Mouse (Mus musculus) neural tube, embryonic 13.5 days (tissue): Measurements from ENCODE around the gene Epha3. TPM values are rescaled to one million over a fixed set of nuclear protein-coding genes. Genes with fewer than 3 reads are reported as not detected.

Experiments
- ATAC-seq: fragments of 200-750 bp; cut with Nextera tagmentation; 2 replicates; pipeline ENCODE4 v1.8.0; 2017; ENCODE audit warnings: low read depth, mild to moderate bottlenecking, moderate TSS enrichment, moderate library complexity
- H3K27ac ChIP-seq: fragments of 300-500 bp; sonication (generic); replicated peaks from 2 replicates; pipeline ENCODE4 v1.5.1; 2015; ENCODE audit warnings: moderate library complexity, mild to moderate bottlenecking, inconsistent platforms
- H3K27me3 ChIP-seq: fragments of 300-500 bp; sonication (generic); 2 replicates; pipeline ENCODE4 v1.6.1; 2015; ENCODE audit warnings: mild to moderate bottlenecking, inconsistent platforms
- H3K36me3 ChIP-seq: fragments of 300-500 bp; sonication (generic); 2 replicates; pipeline ENCODE4 v1.6.1; 2015; ENCODE audit warnings: mild to moderate bottlenecking, inconsistent platforms
- H3K4me1 ChIP-seq: fragments of 300-500 bp; sonication (generic); replicated peaks from 2 replicates; pipeline ENCODE4 v1.6.1; 2015; ENCODE audit warnings: inconsistent platforms
- H3K4me2 ChIP-seq: fragments of 300-500 bp; sonication (generic); 2 replicates; pipeline ENCODE4 v1.6.1; 2015; ENCODE audit warnings: inconsistent platforms, mild to moderate bottlenecking, moderate library complexity
- H3K4me3 ChIP-seq: fragments of 300-500 bp; sonication (generic); 2 replicates; pipeline ENCODE4 v1.5.1; 2015; ENCODE audit warnings: mild to moderate bottlenecking, inconsistent platforms
- H3K9ac ChIP-seq: fragments of 300-500 bp; sonication (generic); 2 replicates; pipeline ENCODE4 v1.6.1; 2015; ENCODE audit warnings: moderate library complexity, mild to moderate bottlenecking, inconsistent platforms
- H3K9me3 ChIP-seq: fragments of 300-500 bp; sonication (generic); 2 replicates; pipeline ENCODE4 v1.6.1; 2016; ENCODE audit warnings: inconsistent platforms
- WGBS: fragments of 180-500 bp; shearing (Covaris S2); methylation state at CpG from one replicate; pipeline ENCODE4 v1.1.7; 2015; 5-methylcytosine and 5-hydroxymethylcytosine counted together
- polyA plus RNA-seq: library from polyadenylated mRNA; unstranded; fragments of >200 nt; fragmentation: Nextera tagmentation; extraction: Ambion mirVana; gene quantifications from 2 replicates; pipeline ENCODE4 v1.2.1, GENCODE M21; 2015

Epha3 gene
- polyA plus RNA-seq, 1 experiment from 2014 or later, result 17.5 TPM

DNA sequence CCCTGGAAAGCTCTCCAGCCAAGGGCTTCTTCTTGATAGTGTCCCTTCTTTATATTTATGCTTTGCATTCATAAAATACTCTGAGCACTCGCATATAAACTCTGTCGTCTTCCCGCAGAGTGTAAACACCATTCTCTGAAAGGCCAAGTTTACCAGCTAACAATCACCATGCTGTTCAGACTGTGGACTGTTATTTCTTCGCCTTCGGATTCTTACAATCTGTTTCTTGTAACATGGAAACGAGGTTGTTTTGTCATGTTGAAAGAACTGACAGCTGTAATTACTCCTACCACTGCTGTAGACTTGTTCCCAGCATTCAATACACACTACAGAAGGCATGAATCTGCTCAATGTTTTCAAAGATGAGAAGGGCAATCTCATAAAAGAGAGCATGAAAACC lies 46.4 kb downstream of the Epha3 start:
- no peak overlapping the region for H3K4me3 ChIP-seq
- peak; percentile 61; the same call in 1 of the 2 replicates for ATAC-seq
- peak overlapping the region; percentile 19; the same call in 1 of the 2 replicates for H3K4me2 ChIP-seq
- H3K4me1 ChIP-seq, result peaks cover 21% of the 10 kb centered on the region
- 17% methylated on average over 6 of the region's 6 CpGs for WGBS
- peak overlapping the region; percentile 57; the same call in 1 of the 2 replicates for H3K27ac ChIP-seq
- no peaks in the 10 kb centered on the region for H3K27me3 ChIP-seq
- no peak overlapping the region for H3K9ac ChIP-seq
- no peaks in the 10 kb centered on the region for H3K36me3 ChIP-seq
- H3K9me3 ChIP-seq, result no peaks in the 10 kb centered on the region

DNA sequence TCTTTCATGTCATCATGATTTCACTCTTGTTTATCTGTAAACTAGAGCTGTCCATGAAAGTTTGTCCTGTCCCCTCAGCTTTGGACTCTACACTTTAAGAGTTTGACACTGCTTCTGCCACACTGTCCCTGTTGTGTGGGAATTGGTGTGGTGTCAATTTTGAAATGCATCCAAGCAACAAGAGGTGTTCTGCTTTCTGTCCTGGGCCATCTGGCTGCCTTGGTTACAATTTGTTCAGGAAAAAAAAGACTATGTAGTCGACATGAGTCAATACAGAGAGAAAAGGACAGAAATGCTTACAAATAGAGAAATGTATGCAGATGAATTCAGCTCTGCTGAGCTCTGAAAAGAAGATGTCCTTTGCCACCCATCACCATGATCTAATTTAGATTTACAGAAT lies 47.3 kb downstream of the Epha3 start:
- ATAC-seq, result no peak
- H3K36me3 ChIP-seq, result no peaks in the 10 kb centered on the region
- WGBS, result 9% methylated on average over 1 of the region's 1 CpGs

DNA sequence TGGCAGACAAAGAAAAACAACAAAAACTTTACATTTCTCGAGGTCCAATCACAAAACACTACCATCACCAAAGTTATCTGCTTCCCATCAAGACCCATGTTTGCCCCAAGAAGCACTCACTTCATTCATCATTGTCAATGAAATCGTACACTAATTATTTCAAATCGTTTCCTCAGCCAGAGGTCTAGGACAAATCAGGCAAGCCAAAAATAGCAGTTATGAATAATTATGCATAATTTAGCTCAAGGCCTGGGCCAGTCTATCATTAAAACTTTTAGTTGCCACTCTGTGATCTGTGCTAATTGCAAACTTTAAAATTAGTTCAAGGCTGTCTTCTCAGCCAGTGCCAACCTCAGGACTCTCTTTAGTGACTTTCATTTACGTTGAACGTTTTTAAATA lies 54.1 kb downstream of the Epha3 start:
- H3K9ac ChIP-seq, result no peak overlapping the region
- no peaks in the 10 kb centered on the region for H3K27me3 ChIP-seq
- no peaks in the 10 kb centered on the region for H3K9me3 ChIP-seq
- no peak overlapping the region for H3K4me3 ChIP-seq
- no peak overlapping the region for H3K27ac ChIP-seq
- no peak for ATAC-seq
- no peak overlapping the region for H3K4me2 ChIP-seq
- no peaks in the 10 kb centered on the region for H3K36me3 ChIP-seq
- WGBS, result 66% methylated on average over 5 of the region's 5 CpGs
- H3K4me1 ChIP-seq, result peaks cover 12% of the 10 kb centered on the region; the same call in 1 of the 2 replicates

More for the DNA sequence above, 47.3 kb downstream of the Epha3 start:
- Histone ChIP-seq H3K9me3 (no peaks in the 10 kb centered on the region), H3K4me1 (peaks cover 21% of the 10 kb centered on the region), H3K4me3 (no peak overlapping the region), H3K27me3 (no peaks in the 10 kb centered on the region), H3K27ac (no peak overlapping the region; the same call in 1 of the 2 replicates), H3K4me2 (no peak overlapping the region), H3K9ac (no peak overlapping the region)

DNA sequence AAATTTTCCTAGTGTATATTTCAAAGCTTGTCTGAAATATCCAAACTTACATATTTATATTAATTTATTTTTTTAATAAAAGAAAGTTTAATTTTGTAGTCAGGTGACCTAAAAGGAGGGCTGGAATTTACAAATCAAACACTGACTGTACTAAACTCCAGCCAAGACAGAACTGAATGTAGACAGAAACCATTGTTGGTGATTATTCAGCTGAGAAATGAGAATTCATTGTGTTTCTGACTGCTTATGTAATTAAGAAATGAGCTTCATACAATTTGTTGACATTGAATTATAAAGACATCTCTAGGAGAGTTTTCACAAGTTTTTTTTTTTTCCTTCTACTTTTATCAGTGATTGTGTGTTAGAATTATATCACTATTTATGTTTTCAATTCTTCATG lies 55.0 kb downstream of the Epha3 start:
- ATAC-seq, result no peak
- H3K4me2 ChIP-seq, result no peak overlapping the region

DNA sequence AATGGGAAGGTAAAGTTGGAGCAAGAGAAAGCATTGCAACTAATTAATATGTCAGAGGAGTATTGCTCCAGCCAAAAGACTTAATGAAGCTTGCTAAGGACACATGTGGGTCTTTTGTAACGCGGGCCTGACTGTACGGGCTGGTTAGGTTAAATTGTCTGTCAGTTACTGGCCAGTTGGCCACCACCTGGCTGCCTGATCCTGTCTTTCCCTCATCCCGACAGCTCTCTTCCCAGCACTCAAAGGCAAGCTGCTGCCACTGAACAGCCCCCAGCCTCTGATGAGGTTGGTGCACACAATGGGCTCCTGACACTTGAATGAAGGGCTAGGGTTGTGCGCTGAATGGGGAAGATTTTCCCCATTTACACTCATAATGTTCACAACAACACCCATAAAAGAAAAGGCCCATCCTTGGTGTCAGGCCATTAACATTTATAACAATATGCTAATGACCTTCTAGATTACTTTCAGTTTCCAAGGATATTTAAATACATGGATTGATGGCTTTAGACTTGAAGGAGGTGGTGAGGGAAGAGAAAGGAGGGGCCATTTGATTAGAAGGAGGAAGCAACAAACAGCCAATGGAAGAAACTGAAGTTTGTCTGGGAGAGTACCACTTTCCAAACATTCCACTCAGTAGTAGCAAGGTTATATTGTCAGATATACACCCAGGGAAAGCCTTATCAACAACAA lies 57.4 kb downstream of the Epha3 start:
- Histone ChIP-seq H3K4me1 (peaks cover 12% of the 10 kb centered on the region; the same call in 1 of the 2 replicates), H3K4me3 (no peak overlapping the region), H3K36me3 (no peaks in the 10 kb centered on the region), H3K4me2 (peak overlapping the region; percentile 22), H3K27ac (peak overlapping the region; percentile 59), H3K9me3 (no peaks in the 10 kb centered on the region), H3K9ac (no peak overlapping the region), H3K27me3 (no peaks in the 10 kb centered on the region)
- 6% methylated on average over 5 of the region's 5 CpGs for WGBS
- ATAC-seq, result peak; percentile 95

More for the DNA sequence above, 55.0 kb downstream of the Epha3 start:
- Histone ChIP-seq H3K9me3 (no peaks in the 10 kb centered on the region), H3K9ac (no peak overlapping the region), H3K4me3 (no peak overlapping the region), H3K36me3 (no peaks in the 10 kb centered on the region), H3K4me1 (peaks cover 12% of the 10 kb centered on the region; the same call in 1 of the 2 replicates), H3K27me3 (no peaks in the 10 kb centered on the region), H3K27ac (no peak overlapping the region)

DNA sequence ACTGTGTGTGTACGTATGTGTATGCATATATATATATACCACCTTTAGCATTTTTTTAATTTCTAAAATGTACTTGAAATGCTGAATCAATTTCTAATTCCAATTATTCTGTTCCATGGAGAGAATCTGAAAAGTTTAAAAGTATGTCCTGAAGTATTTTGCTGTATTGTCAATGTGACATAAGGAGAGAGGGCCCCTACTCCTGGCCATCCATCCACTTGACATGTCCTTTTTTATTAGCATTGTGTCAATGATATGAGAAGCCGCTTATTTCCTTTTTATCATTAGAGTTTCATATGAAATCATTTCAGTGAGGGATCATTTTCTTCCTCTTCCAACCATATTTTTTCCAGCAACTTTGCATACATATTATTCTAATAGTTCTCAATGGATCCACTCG lies 58.0 kb downstream of the Epha3 start:
- Histone ChIP-seq H3K4me3 (no peak overlapping the region), H3K9ac (no peak overlapping the region), H3K9me3 (no peaks in the 10 kb centered on the region), H3K27me3 (no peaks in the 10 kb centered on the region), H3K4me2 (peak overlapping the region; percentile 22; the same call in 1 of the 2 replicates), H3K27ac (no peak overlapping the region), H3K36me3 (no peaks in the 10 kb centered on the region), H3K4me1 (peaks cover 12% of the 10 kb centered on the region; the same call in 1 of the 2 replicates)
- no peak for ATAC-seq
- WGBS, result 40% methylated on average over 3 of the region's 3 CpGs

DNA sequence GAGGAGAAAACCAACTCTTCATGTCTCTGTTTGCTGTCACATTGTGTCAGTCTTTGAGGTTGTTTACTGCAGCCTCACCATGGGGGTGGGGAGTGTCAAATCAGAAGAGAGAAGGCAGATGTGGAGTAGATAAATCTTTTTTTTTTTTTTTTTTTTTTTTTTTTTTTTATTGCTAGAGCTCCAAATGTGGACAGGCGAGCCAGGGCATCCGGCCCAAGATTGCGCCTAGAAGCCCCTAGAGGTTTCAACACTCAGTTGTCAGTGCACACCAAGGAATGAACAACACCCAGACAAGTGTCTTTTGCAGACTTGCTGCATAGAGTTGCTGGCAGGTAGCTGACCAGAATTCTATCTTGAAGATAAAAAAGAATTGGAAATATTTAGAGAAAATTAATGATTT lies 62.5 kb downstream of the Epha3 start:
- no peak for ATAC-seq
- no peaks in the 10 kb centered on the region for H3K36me3 ChIP-seq
- H3K4me1 ChIP-seq, result peaks cover 11% of the 10 kb centered on the region
- H3K9me3 ChIP-seq, result no peaks in the 10 kb centered on the region
- no peak overlapping the region for H3K27ac ChIP-seq
- 32% methylated on average over 3 of the region's 3 CpGs for WGBS
- no peak overlapping the region for H3K4me3 ChIP-seq
- H3K9ac ChIP-seq, result no peak overlapping the region
- H3K27me3 ChIP-seq, result no peaks in the 10 kb centered on the region
- H3K4me2 ChIP-seq, result no peak overlapping the region

DNA sequence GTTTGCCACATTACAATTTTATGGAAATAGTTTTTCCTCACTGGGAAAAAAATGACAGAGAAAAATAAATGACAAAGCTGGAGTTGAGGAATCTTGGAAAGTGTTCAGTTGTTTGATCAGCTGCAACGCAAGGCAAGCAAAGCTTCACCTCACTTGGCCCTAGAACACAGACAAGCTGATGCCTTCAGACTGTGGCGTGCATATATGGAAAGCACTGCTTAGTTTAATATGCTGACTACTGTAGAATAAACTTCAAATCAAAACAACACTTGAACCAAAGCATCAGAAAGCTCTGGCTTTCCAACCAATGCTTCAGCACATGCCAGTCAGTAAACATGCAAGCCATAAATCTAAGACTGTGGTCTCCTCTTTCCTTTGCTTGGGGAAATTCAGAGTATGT lies 65.6 kb downstream of the Epha3 start:
- Histone ChIP-seq H3K4me3 (no peak overlapping the region), H3K4me2 (no peak overlapping the region), H3K9me3 (no peaks in the 10 kb centered on the region), H3K27ac (no peak overlapping the region), H3K4me1 (peaks cover 12% of the 10 kb centered on the region), H3K9ac (no peak overlapping the region), H3K27me3 (no peaks in the 10 kb centered on the region), H3K36me3 (no peaks in the 10 kb centered on the region)
- ATAC-seq, result no peak
- WGBS, result 80% methylated on average over 2 of the region's 2 CpGs

DNA sequence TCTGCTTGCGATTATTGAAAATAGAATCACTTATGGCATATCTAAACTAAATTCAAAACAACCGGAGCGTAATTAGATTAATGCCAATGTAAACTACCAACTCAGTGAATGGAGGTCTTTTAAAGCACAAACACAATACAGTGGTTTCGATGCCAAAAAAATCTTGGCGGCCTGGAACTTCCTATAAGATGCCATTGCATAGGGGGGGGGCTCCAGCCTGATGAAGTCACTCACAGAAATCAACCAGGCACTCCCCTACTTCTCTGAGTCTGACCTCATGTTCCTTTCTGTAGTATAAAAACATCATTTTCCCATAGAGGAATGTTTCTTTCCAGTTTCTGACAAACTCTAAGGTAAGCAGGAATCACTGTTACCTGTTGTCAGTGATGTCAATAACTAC lies 69.7 kb downstream of the Epha3 start:
- H3K4me3 ChIP-seq, result no peak overlapping the region
- H3K9ac ChIP-seq, result no peak overlapping the region
- 81% methylated on average over 5 of the region's 5 CpGs for WGBS
- ATAC-seq, result no peak
- peaks cover 13% of the 10 kb centered on the region for H3K4me1 ChIP-seq
- no peak overlapping the region for H3K4me2 ChIP-seq
- 0 out of 2 replicates have a peak overlapping the region, but pooled peaks have one; percentile 5 for H3K27ac ChIP-seq
- H3K27me3 ChIP-seq, result no peaks in the 10 kb centered on the region
- no peaks in the 10 kb centered on the region for H3K9me3 ChIP-seq
- no peaks in the 10 kb centered on the region for H3K36me3 ChIP-seq

DNA sequence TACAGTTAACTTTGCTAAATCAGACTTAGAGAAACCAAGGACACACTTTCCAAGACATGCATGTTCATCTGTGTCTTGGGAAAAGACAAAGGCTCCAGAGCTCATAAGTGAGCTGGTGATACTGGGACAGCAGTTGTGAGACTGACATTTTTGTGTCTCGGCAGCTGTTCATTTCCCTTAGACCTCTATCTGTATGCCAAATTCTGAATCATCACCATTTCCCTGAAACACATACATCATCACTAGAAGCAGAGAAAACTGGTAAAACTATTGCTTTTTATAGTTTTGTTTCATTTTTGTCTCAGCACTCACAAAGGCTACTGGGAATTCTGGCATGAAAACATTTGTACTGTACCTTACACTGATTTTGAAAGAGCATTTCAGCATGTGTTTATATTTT lies 70.2 kb downstream of the Epha3 start:
- Histone ChIP-seq H3K9ac (no peak overlapping the region), H3K4me1 (peaks cover 9% of the 10 kb centered on the region; the same call in 1 of the 2 replicates), H3K27me3 (no peaks in the 10 kb centered on the region), H3K27ac (0 out of 2 replicates have a peak overlapping the region, but pooled peaks have one; percentile 5), H3K9me3 (no peaks in the 10 kb centered on the region), H3K36me3 (no peaks in the 10 kb centered on the region), H3K4me2 (no peak overlapping the region), H3K4me3 (no peak overlapping the region)
- WGBS, result 69% methylated on average over 1 of the region's 1 CpGs
- no peak for ATAC-seq

DNA sequence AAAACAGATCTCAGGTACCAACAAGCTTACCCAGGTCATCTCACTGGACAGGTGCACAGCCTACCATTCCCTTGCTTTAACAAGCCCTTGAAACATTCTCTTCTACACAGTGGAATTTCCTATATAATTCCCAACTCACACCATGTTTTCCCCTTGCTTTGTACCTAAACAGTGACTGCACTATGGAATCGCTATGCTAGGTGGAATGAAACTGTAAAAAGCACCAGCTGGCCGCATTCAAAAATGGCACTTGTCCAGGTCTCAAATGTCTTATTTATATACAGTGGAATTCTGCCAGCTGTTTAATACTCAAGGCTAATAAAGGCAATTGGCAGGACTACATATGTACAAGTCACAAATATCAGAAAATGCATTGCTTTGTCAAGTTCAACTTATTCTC lies 71.9 kb downstream of the Epha3 start:
- ATAC-seq, result no peak
- no peaks in the 10 kb centered on the region for H3K27me3 ChIP-seq
- peak overlapping the region; percentile 46; the same call in 1 of the 2 replicates for H3K27ac ChIP-seq
- no peak overlapping the region for H3K4me2 ChIP-seq
- 51% methylated on average over 2 of the region's 2 CpGs for WGBS
- H3K4me1 ChIP-seq, result peaks cover 9% of the 10 kb centered on the region; the same call in 1 of the 2 replicates
- H3K36me3 ChIP-seq, result no peaks in the 10 kb centered on the region
- H3K9me3 ChIP-seq, result no peaks in the 10 kb centered on the region
- no peak overlapping the region for H3K4me3 ChIP-seq
- H3K9ac ChIP-seq, result no peak overlapping the region

DNA sequence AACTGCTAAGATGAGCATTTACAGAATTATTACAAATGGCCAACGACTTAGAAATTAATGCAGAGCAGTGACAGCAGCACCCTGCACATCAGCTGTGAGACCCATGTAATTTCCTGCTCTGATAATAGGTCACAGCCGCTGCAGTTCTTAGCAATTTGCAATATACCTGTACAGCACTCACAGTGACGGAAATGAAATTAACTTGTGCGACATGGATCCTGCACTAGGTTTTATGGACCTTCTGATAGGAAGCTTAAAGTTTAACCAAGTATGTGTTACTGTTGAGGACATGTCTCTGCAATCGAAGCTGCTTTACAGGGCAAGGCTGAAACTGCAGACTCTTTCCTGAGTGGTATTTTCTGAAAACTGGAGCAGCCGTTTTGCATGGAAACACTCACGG lies 80.4 kb downstream of the Epha3 start:
- WGBS, result 66% methylated on average over 7 of the region's 7 CpGs
- Histone ChIP-seq H3K4me2 (no peak overlapping the region), H3K27ac (no peak overlapping the region), H3K4me3 (no peak overlapping the region), H3K4me1 (peaks cover 15% of the 10 kb centered on the region; the same call in 1 of the 2 replicates), H3K36me3 (no peaks in the 10 kb centered on the region), H3K27me3 (no peaks in the 10 kb centered on the region), H3K9me3 (no peaks in the 10 kb centered on the region), H3K9ac (no peak overlapping the region)
- ATAC-seq, result peak; percentile 11; the same call in 1 of the 2 replicates

DNA sequence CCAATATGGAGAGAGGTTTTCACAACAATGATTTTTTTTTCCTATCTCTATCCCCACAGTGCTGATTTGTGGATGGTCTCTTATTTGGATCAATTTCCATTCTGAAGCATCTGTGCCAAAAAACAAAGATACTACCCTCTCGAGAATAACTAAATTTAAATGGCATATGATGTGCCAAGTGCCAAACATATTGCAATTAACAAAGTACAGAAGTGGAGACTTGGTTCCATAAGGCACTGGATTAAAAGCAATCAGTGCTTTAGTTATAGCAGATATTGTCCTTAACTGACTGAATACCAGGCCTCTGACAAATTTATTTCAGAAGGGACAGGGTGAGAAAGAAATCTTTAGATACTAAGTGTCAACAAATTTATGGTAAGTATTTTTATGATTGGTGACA lies 81.9 kb downstream of the Epha3 start:
- no peaks in the 10 kb centered on the region for H3K9me3 ChIP-seq
- ATAC-seq, result no peak
- no peak overlapping the region for H3K4me2 ChIP-seq
- no peaks in the 10 kb centered on the region for H3K36me3 ChIP-seq
- H3K4me3 ChIP-seq, result no peak overlapping the region
- no peak overlapping the region for H3K9ac ChIP-seq
- no peaks in the 10 kb centered on the region for H3K27me3 ChIP-seq
- 58% methylated on average over 1 of the region's 1 CpGs for WGBS
- peaks cover 18% of the 10 kb centered on the region; the same call in 1 of the 2 replicates for H3K4me1 ChIP-seq
- H3K27ac ChIP-seq, result no peak overlapping the region
